ENCODE assay signal across 34 mouse cellular contexts in genomic region chr9:53873239-53873638, GRCm38 (mm10). TPM values are rescaled to one million over a fixed set of nuclear protein-coding genes. Genes with fewer than 3 reads are reported as not detected.
"Had no signal": no experiment of that assay in that cellular context is flagged by ENCODE, and none has a peak within 500 bp of the region (broad histone marks: within the 10 kb centered on the region; RNA-seq: fewer than 3 reads in every experiment).

No protein-coding gene starts in this region.

- ATAC-seq: hindbrain, postnatal 0 days; intestine, embryonic 16.5 days had no signal

- DNase-seq: gastrocnemius, adult 2 months; gastrocnemius, postnatal 14 days; gastrocnemius, postnatal 36 days; heart, adult 11 months; heart, adult 2 months; heart, postnatal 14 days; heart, postnatal 36 days; kidney, adult 11 months; kidney, adult 2 months; kidney, adult 9 months; kidney, postnatal 14 days; kidney, postnatal 36 days; layer of hippocampus, adult 9-11 months; layer of hippocampus, postnatal 36 days; left cerebral cortex, postnatal 4 days; liver; liver, embryonic 13.5 days had no signal

- H3K27ac ChIP-seq: gastrocnemius, adult 2 months; heart, adult 2 months; heart, embryonic 13.5 days; heart, embryonic 15.5 days; hindbrain, embryonic 13.5 days; hindbrain, embryonic 15.5 days; hindbrain, postnatal 0 days; kidney, embryonic 15.5 days; kidney, postnatal 0 days; limb, embryonic 12.5 days; liver, embryonic 13.5 days had no signal

- H3K9ac ChIP-seq: heart, embryonic 13.5 days; heart, embryonic 15.5 days; hindbrain, embryonic 13.5 days; hindbrain, embryonic 15.5 days; kidney, embryonic 15.5 days; limb, embryonic 12.5 days; liver, embryonic 13.5 days had no signal

- H3K4me1 ChIP-seq: heart, embryonic 13.5 days; heart, embryonic 15.5 days; hindbrain, embryonic 13.5 days; hindbrain, embryonic 15.5 days; kidney, embryonic 15.5 days; liver, embryonic 13.5 days had no signal

- H3K36me3 ChIP-seq: heart, embryonic 13.5 days; heart, embryonic 15.5 days; hindbrain, embryonic 13.5 days; hindbrain, embryonic 15.5 days; kidney, embryonic 15.5 days; limb, embryonic 12.5 days; liver, embryonic 13.5 days had no signal

- H3K9me3 ChIP-seq: heart, embryonic 15.5 days; hindbrain, embryonic 13.5 days; hindbrain, embryonic 15.5 days; kidney, embryonic 15.5 days; liver, embryonic 13.5 days had no signal

- H3K4me3 ChIP-seq: gastrocnemius, adult 2 months; heart, adult 2 months; heart, embryonic 13.5 days; heart, embryonic 15.5 days; hindbrain, embryonic 13.5 days; hindbrain, embryonic 15.5 days; kidney, embryonic 15.5 days; limb, embryonic 12.5 days; liver, embryonic 13.5 days had no signal

- H3K4me2 ChIP-seq: heart, embryonic 11.5 days; heart, embryonic 13.5 days; heart, embryonic 15.5 days; hindbrain, embryonic 13.5 days; hindbrain, embryonic 15.5 days; kidney, embryonic 15.5 days; limb, embryonic 12.5 days; liver, embryonic 11.5 days; liver, embryonic 13.5 days had no signal

- H3K27me3 ChIP-seq: heart, embryonic 13.5 days; heart, embryonic 15.5 days; hindbrain, embryonic 13.5 days; hindbrain, embryonic 15.5 days; kidney, embryonic 15.5 days; limb, embryonic 12.5 days; liver, embryonic 13.5 days had no signal

RNA-seq across cellular contexts. Expression of gene Sln, which starts 23.3 kb away (rescaled TPM):
- total RNA-seq: hematopoietic stem cell, adult 5-6 weeks; hindbrain, postnatal 0 days; layer of hippocampus, adult 18-20 months; left cerebral cortex, adult 18-20 months; left cerebral cortex, postnatal 10 days; left cerebral cortex, postnatal 25 days; left cerebral cortex, postnatal 4 days had no signal
- polyA plus RNA-seq: intestine, embryonic 14.5 days; kidney, postnatal 0 days had no signal
